Mouse (Mus musculus): ENCODE data around the gene Anapc15. TPM values are rescaled to one million over a fixed set of nuclear protein-coding genes. Genes with fewer than 3 reads are reported as not detected.

Gene Anapc15
- polyA plus RNA-seq, 1 experiment from 2014 or later = 47.2 TPM

- no peak overlapping the region for H3K27ac ChIP-seq
- no peaks in the 10 kb centered on the region for H3K27me3 ChIP-seq (ENCODE audit: insufficient read depth, low read length)
- 70% methylated on average over 6 of the region's 6 CpGs for WGBS
- TF ChIP-seq CTCF (IDR thresholded peaks at IDR 0.05; ENCODE audit: low read depth) = no peak
- no peak overlapping the region for H3K9ac ChIP-seq (ENCODE audit: low read depth, low read length)
- no peak for DNase-seq (ENCODE audit: low spot score)
- no peak overlapping the region for H3K4me2 ChIP-seq (ENCODE audit: low read length)
- no peak for ATAC-seq (replicated peaks; ENCODE audit: low FRiP score, low read depth)
- H3K9me3 ChIP-seq (replicated peaks; ENCODE audit: low read length) = no peaks in the 10 kb centered on the region
- peaks cover under 1% of the 10 kb centered on the region; the same call in 1 of the 2 replicates for H3K4me1 ChIP-seq (replicated peaks; ENCODE audit: insufficient read depth, low read length)
- no peaks in the 10 kb centered on the region for H3K36me3 ChIP-seq (ENCODE audit: insufficient read depth, low read length)
- H3K4me3 ChIP-seq (replicated peaks; ENCODE audit: low read depth, low read length) = no peak overlapping the region
Observed at GRCm38 (mm10) chr7:101844186-101844585, 19.3 kb upstream of the Anapc15 start.

DNA sequence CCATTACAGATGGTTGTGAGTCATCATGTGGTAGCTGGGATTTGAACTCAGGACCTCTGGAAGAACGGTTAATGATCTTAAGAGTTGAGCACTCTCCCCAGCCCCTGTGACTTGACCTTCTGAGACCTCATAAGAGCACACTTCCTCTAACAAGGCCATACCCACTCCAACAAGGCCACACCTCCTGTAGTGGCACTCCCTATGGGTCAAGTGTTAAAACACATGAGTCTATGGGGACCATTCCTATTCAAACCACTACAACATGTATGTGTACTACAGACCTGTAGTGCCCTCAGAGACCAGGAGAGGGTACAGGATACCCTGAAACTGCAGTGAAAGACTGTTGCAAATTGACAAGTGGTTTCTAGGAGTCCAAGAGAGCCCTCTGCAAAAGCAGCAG is 15.6 kb upstream of the Anapc15 start:
- WGBS = 93% methylated on average over 1 of the region's 1 CpGs
- H3K4me2 ChIP-seq (ENCODE audit: low read length) = no peak overlapping the region
- no peak for TF ChIP-seq CTCF (IDR thresholded peaks at IDR 0.05; ENCODE audit: low read depth)
- H3K36me3 ChIP-seq (ENCODE audit: insufficient read depth, low read length) = no peaks in the 10 kb centered on the region
- DNase-seq (ENCODE audit: low spot score) = no peak
- no peaks in the 10 kb centered on the region for H3K27me3 ChIP-seq (ENCODE audit: insufficient read depth, low read length)
- H3K4me3 ChIP-seq (replicated peaks; ENCODE audit: low read depth, low read length) = no peak overlapping the region
- no peak overlapping the region for H3K9ac ChIP-seq (ENCODE audit: low read depth, low read length)
- H3K4me1 ChIP-seq (replicated peaks; ENCODE audit: insufficient read depth, low read length) = no peaks in the 10 kb centered on the region
- H3K9me3 ChIP-seq (replicated peaks; ENCODE audit: low read length) = no peaks in the 10 kb centered on the region
- no peak overlapping the region for H3K27ac ChIP-seq
- 0 out of 2 replicates have a peak, but pooled peaks have one; percentile 40 for ATAC-seq (replicated peaks; ENCODE audit: low FRiP score, low read depth)

GRCm38 (mm10) chr7:101851689-101852088 is 11.8 kb upstream of the Anapc15 start:
- 60% methylated on average over 6 of the region's 6 CpGs for WGBS
- Histone ChIP-seq H3K9ac (ENCODE audit: low read depth, low read length) (no peak overlapping the region), H3K36me3 (ENCODE audit: insufficient read depth, low read length) (no peaks in the 10 kb centered on the region), H3K27ac (no peak overlapping the region), H3K4me2 (ENCODE audit: low read length) (no peak overlapping the region), H3K27me3 (ENCODE audit: insufficient read depth, low read length) (no peaks in the 10 kb centered on the region), H3K4me1 (replicated peaks; ENCODE audit: insufficient read depth, low read length) (no peaks in the 10 kb centered on the region), H3K4me3 (replicated peaks; ENCODE audit: low read depth, low read length) (no peak overlapping the region), H3K9me3 (replicated peaks; ENCODE audit: low read length) (no peaks in the 10 kb centered on the region)
- DNase-seq (ENCODE audit: low spot score) = no peak
- ATAC-seq (replicated peaks; ENCODE audit: low FRiP score, low read depth) = no peak
- no peak for TF ChIP-seq CTCF (IDR thresholded peaks at IDR 0.05; ENCODE audit: low read depth)

DNA sequence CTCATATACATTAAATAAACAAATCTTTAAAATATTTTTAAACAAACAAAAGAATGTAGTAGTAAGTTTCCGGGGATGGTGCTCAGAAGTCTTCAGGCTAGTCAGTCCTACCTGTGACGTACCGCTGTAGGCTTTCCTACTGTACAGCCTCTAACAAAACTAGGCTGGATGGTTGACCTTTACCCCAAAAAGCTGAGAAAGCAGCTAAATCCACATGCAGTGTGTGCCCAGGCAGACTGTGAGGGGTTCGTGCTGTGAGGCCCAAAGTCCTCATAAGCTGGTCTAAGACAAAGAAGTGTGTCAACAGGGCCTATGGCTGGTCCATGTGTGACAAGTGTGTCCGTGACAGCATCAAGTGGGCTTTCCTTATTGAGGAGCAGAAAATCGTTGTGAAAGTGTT is 10.7 kb upstream of the Anapc15 start:
- ATAC-seq (replicated peaks; ENCODE audit: low FRiP score, low read depth) (no peak), DNase-seq (ENCODE audit: low spot score) (no peak)
- H3K9me3 ChIP-seq (replicated peaks; ENCODE audit: low read length) = no peaks in the 10 kb centered on the region
- WGBS = 88% methylated on average over 6 of the region's 6 CpGs
- no peak overlapping the region for H3K9ac ChIP-seq (ENCODE audit: low read depth, low read length)
- no peak for TF ChIP-seq CTCF (IDR thresholded peaks at IDR 0.05; ENCODE audit: low read depth)
- no peaks in the 10 kb centered on the region for H3K4me1 ChIP-seq (replicated peaks; ENCODE audit: insufficient read depth, low read length)
- H3K4me3 ChIP-seq (replicated peaks; ENCODE audit: low read depth, low read length) = no peak overlapping the region
- no peaks in the 10 kb centered on the region for H3K27me3 ChIP-seq (ENCODE audit: insufficient read depth, low read length)
- H3K36me3 ChIP-seq (ENCODE audit: insufficient read depth, low read length) = no peaks in the 10 kb centered on the region
- no peak overlapping the region for H3K4me2 ChIP-seq (ENCODE audit: low read length)
- no peak overlapping the region for H3K27ac ChIP-seq

DNA sequence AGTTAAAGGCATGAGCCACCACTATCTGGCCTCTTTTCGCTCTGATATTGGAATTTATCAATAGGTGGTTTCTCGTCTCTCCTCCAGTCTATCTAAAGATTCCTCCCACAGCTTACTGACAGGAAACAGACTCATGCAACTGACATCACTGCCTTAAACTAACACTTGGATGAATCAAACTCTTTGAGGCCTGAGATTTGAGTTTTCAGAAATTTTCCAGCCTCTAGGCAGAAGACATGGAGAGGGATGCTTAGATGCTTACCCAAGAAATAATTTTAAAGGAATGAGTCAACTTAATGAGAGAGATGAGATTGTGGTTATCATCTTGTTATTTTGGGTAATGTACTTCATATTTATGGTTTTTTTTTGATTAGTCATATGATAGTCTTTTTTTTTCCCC is 9.7 kb upstream of the Anapc15 start:
- TF ChIP-seq CTCF (IDR thresholded peaks at IDR 0.05; ENCODE audit: low read depth) = no peak
- WGBS = 67% methylated on average over 2 of the region's 2 CpGs
- ATAC-seq (replicated peaks; ENCODE audit: low FRiP score, low read depth) = no peak

GRCm38 (mm10) chr7:101857094-101857493 is 6.4 kb upstream of the Anapc15 start, which contains the start of gene Folr2:
Folr2 (minus strand) TSS chr7:101857194.
- ATAC-seq (replicated peaks; ENCODE audit: low FRiP score, low read depth) = no peak
- Histone ChIP-seq H3K27ac (no peak within 1 kb of the TSS), H3K4me3 (replicated peaks; ENCODE audit: low read depth, low read length) (no peak within 1 kb of the TSS), H3K4me1 (replicated peaks; ENCODE audit: insufficient read depth, low read length) (no peaks in the 10 kb centered on the region), H3K36me3 (ENCODE audit: insufficient read depth, low read length) (no peaks in the 10 kb centered on the region), H3K27me3 (ENCODE audit: insufficient read depth, low read length) (no peaks in the 10 kb centered on the region), H3K4me2 (ENCODE audit: low read length) (no peak within 1 kb of the TSS), H3K9me3 (replicated peaks; ENCODE audit: low read length) (no peaks in the 10 kb centered on the region), H3K9ac (ENCODE audit: low read depth, low read length) (no peak within 1 kb of the TSS)
- WGBS = 91% methylated on average over 4 of the region's 4 CpGs
- TF ChIP-seq CTCF (IDR thresholded peaks at IDR 0.05; ENCODE audit: low read depth) = no peak
- no peak for DNase-seq (ENCODE audit: low spot score)

More for the DNA sequence above, 9.7 kb upstream of the Anapc15 start:
- Histone ChIP-seq H3K9me3 (replicated peaks; ENCODE audit: low read length) (no peaks in the 10 kb centered on the region), H3K4me1 (replicated peaks; ENCODE audit: insufficient read depth, low read length) (no peaks in the 10 kb centered on the region), H3K4me3 (replicated peaks; ENCODE audit: low read depth, low read length) (no peak overlapping the region), H3K9ac (ENCODE audit: low read depth, low read length) (no peak overlapping the region), H3K36me3 (ENCODE audit: insufficient read depth, low read length) (no peaks in the 10 kb centered on the region), H3K4me2 (ENCODE audit: low read length) (no peak overlapping the region), H3K27me3 (ENCODE audit: insufficient read depth, low read length) (no peaks in the 10 kb centered on the region), H3K27ac (no peak overlapping the region)
- DNase-seq (ENCODE audit: low spot score) = no peak

GRCm38 (mm10) chr7:101858362-101858761 is 5.2 kb upstream of the Anapc15 start:
- Histone ChIP-seq H3K4me1 (replicated peaks; ENCODE audit: insufficient read depth, low read length) (no peaks in the 10 kb centered on the region), H3K27ac (no peak overlapping the region), H3K27me3 (ENCODE audit: insufficient read depth, low read length) (no peaks in the 10 kb centered on the region), H3K4me3 (replicated peaks; ENCODE audit: low read depth, low read length) (no peak overlapping the region), H3K36me3 (ENCODE audit: insufficient read depth, low read length) (no peaks in the 10 kb centered on the region), H3K9ac (ENCODE audit: low read depth, low read length) (no peak overlapping the region), H3K9me3 (replicated peaks; ENCODE audit: low read length) (no peaks in the 10 kb centered on the region), H3K4me2 (ENCODE audit: low read length) (no peak overlapping the region)
- DNase-seq (ENCODE audit: low spot score) (no peak), ATAC-seq (replicated peaks; ENCODE audit: low FRiP score, low read depth) (no peak)
- WGBS = 74% methylated on average over 9 of the region's 9 CpGs
- TF ChIP-seq CTCF (IDR thresholded peaks at IDR 0.05; ENCODE audit: low read depth) = no peak

Data from kidney, postnatal 0 days (tissue).